Mouse (Mus musculus) intestine, embryonic 16.5 days (tissue): ENCODE measurements at regions not wholly inside any gene's neighbourhood (a gene's known extent, or its start where the extent isn't known, plus 50 kb on each side); places are given as distances from the start of the nearest gene placed in this dataset.
A peak's percentile ranks its signal among the peaks of the same experiment; 100 is the strongest.

Experiments
- ATAC-seq: fragments of 200-750 bp; cut with Nextera tagmentation; 2 replicates; pipeline ENCODE4 v1.8.0; 2017; ENCODE audit warnings: moderate TSS enrichment, moderate library complexity
- H3K27ac ChIP-seq: fragments of 300-500 bp; sonication (generic); 2 replicates; pipeline ENCODE4 v1.5.1; 2014; ENCODE audit warnings: mild to moderate bottlenecking, low read length
- H3K27me3 ChIP-seq: fragments of 300-500 bp; sonication (generic); replicated peaks from 2 replicates; pipeline ENCODE4 v1.6.1; 2014; ENCODE audit warnings: low read length, control low read depth, mixed read lengths; ENCODE audit not compliant: control insufficient read depth, insufficient read depth
- H3K36me3 ChIP-seq: fragments of 300-500 bp; sonication (generic); 2 replicates; pipeline ENCODE4 v1.6.1; 2014; ENCODE audit warnings: low read length, control low read depth; ENCODE audit not compliant: control insufficient read depth, insufficient read depth
- H3K4me1 ChIP-seq: fragments of 300-500 bp; sonication (generic); 2 replicates; pipeline ENCODE4 v1.6.1; 2014; ENCODE audit warnings: low read length, control low read depth, mixed read lengths; ENCODE audit not compliant: control insufficient read depth, insufficient read depth
- H3K4me2 ChIP-seq: fragments of 300-500 bp; sonication (generic); 2 replicates; pipeline ENCODE4 v1.6.1; 2014; ENCODE audit warnings: low read depth, low read length, control low read depth
- H3K4me3 ChIP-seq: fragments of 300-500 bp; sonication (generic); 2 replicates; pipeline ENCODE4 v1.5.1; 2014; ENCODE audit warnings: mild to moderate bottlenecking, low read length
- H3K9ac ChIP-seq: fragments of 300-500 bp; sonication (generic); 2 replicates; pipeline ENCODE4 v1.6.1; 2014; ENCODE audit warnings: low read depth, low read length
- H3K9me3 ChIP-seq: fragments of 300-500 bp; sonication (generic); 2 replicates; pipeline ENCODE4 v1.6.1; 2016; ENCODE audit warnings: low read length, control low read depth; ENCODE audit not compliant: control insufficient read depth
- WGBS: fragments of 180-500 bp; shearing (Covaris S2); extraction: QIAGEN DNeasy Blood & Tissue Kit; methylation state at CpG from one replicate; pipeline ENCODE4 v1.1.7; 2014; 5-methylcytosine and 5-hydroxymethylcytosine counted together

GRCm38 (mm10) chr6:140152418-140153176 is 111.3 kb upstream of the Plcz1 start:
- H3K27me3 ChIP-seq = no peaks in the 10 kb centered on the region
- H3K9ac ChIP-seq = no peak overlapping the region
- WGBS = 57% methylated on average over 10 of the region's 10 CpGs
- no peak overlapping the region for H3K27ac ChIP-seq
- H3K36me3 ChIP-seq = no peaks in the 10 kb centered on the region
- no peak overlapping the region for H3K4me3 ChIP-seq
- peaks cover 8% of the 10 kb centered on the region for H3K4me1 ChIP-seq
- ATAC-seq = no peak
- H3K4me2 ChIP-seq = no peak overlapping the region
- H3K9me3 ChIP-seq = no peaks in the 10 kb centered on the region

DNA sequence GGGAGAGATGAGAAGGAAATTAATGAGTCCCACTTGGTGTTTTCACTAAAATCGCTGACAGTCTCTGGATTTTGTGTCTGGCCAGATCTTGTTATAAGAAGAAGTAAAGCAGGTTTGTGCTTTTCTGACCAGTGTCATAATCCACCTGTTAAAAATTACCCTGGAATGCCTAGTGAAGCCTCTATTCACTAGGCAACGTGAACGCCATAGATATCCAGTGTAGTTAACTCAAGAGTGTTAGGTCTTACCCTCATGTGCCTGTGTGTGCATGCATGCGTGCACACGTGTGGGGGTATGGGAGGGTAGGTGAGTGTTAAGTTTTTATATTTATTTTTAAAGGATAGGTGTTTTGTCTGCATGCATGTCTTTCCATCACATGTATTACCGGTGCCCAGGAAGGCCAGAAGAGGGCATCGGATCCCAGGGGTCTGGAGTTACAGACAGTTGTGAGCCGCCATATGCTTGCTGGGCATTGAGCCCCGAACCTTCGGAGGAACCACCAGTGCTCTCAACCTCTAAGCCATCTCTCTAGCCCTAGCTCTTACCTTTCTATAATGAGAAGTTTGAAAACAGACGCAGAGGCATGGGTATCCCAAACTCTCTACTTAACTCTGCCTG is 107.5 kb upstream of the Plcz1 start:
- ATAC-seq = 0 out of 2 replicates have a peak, but pooled peaks have one; percentile 37
- no peak overlapping the region for H3K9ac ChIP-seq
- H3K4me2 ChIP-seq = no peak overlapping the region
- H3K36me3 ChIP-seq = no peaks in the 10 kb centered on the region
- H3K4me1 ChIP-seq = peaks cover 12% of the 10 kb centered on the region
- no peaks in the 10 kb centered on the region for H3K27me3 ChIP-seq
- H3K9me3 ChIP-seq = no peaks in the 10 kb centered on the region
- 75% methylated on average over 11 of the region's 11 CpGs for WGBS
- no peak overlapping the region for H3K4me3 ChIP-seq
- no peak overlapping the region for H3K27ac ChIP-seq

GRCm38 (mm10) chr6:140148138-140148537 is 106.9 kb upstream of the Plcz1 start:
- peaks cover 12% of the 10 kb centered on the region for H3K4me1 ChIP-seq
- H3K9me3 ChIP-seq = no peaks in the 10 kb centered on the region
- no peaks in the 10 kb centered on the region for H3K27me3 ChIP-seq
- H3K4me3 ChIP-seq = no peak overlapping the region
- H3K9ac ChIP-seq = no peak overlapping the region
- peak; percentile 45 for ATAC-seq
- 29% methylated on average over 3 of the region's 3 CpGs for WGBS
- no peaks in the 10 kb centered on the region for H3K36me3 ChIP-seq
- H3K27ac ChIP-seq = no peak overlapping the region
- no peak overlapping the region for H3K4me2 ChIP-seq

GRCm38 (mm10) chr6:140147711-140148110 is 106.5 kb upstream of the Plcz1 start:
- Histone ChIP-seq H3K4me3 (no peak overlapping the region), H3K27ac (no peak overlapping the region), H3K4me2 (no peak overlapping the region), H3K9ac (no peak overlapping the region), H3K27me3 (no peaks in the 10 kb centered on the region), H3K4me1 (peaks cover 12% of the 10 kb centered on the region), H3K36me3 (no peaks in the 10 kb centered on the region), H3K9me3 (no peaks in the 10 kb centered on the region)
- peak; percentile 87 for ATAC-seq
- 31% methylated on average over 6 of the region's 6 CpGs for WGBS

DNA sequence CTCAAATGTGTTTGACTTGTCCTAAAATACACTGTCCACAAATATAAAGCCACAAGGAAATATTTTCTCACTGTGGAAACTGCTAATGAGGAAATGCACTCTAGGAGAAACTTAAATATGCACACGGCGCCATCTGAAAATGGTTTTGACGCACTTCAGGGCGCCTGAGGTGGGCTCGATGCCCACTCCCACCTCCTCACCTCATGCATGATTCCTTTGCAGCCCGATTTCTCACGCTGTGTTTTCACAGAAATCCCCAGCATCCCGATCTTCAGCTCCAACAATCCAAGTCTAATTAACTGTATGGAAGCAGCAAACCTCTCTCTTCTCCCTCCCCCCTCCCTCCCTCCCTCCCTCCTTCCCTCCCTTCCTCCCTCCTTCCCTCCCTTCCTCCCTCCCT is 92.5 kb upstream of the Plcz1 start:
- no peaks in the 10 kb centered on the region for H3K27me3 ChIP-seq

GRCm38 (mm10) chr6:140126645-140127044 is 85.4 kb upstream of the Plcz1 start:
- H3K9ac ChIP-seq = no peak overlapping the region
- no peak overlapping the region for H3K4me2 ChIP-seq
- ATAC-seq = no peak
- H3K4me1 ChIP-seq = no peaks in the 10 kb centered on the region
- H3K27ac ChIP-seq = no peak overlapping the region
- H3K4me3 ChIP-seq = no peak overlapping the region
- H3K27me3 ChIP-seq = no peaks in the 10 kb centered on the region
- WGBS = 92% methylated on average over 7 of the region's 7 CpGs
- H3K9me3 ChIP-seq = peaks cover 3% of the 10 kb centered on the region; the same call in 1 of the 2 replicates
- H3K36me3 ChIP-seq = no peaks in the 10 kb centered on the region

More for the DNA sequence above, 92.5 kb upstream of the Plcz1 start:
- Histone ChIP-seq H3K4me1 (no peaks in the 10 kb centered on the region), H3K9ac (no peak overlapping the region), H3K27ac (no peak overlapping the region), H3K36me3 (no peaks in the 10 kb centered on the region), H3K4me2 (no peak overlapping the region), H3K9me3 (no peaks in the 10 kb centered on the region), H3K4me3 (no peak overlapping the region)
- no peak for ATAC-seq
- WGBS = 81% methylated on average over 8 of the region's 8 CpGs

DNA sequence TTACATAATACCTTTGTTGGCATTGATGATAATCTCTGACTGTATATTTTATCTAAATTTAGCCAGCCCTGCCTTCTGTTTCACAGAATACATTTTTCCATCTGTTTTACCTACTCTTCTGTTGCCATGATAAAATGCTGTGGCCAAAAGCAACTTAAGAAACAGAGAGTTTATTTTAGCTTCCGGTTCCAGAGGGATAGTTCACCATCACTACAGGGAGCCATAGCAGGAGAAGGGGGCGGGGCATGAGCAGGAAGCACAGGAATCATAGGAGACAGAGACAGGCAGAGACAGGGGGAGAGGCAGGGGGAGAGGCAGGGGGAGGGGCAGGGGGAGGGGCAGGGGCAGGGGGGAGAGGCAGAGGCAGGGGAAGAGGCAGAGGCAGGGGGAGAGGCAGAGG is 72.8 kb upstream of the Plcz1 start:
- no peaks in the 10 kb centered on the region for H3K4me1 ChIP-seq

GRCm38 (mm10) chr6:140112054-140112453 is 70.8 kb upstream of the Plcz1 start:
- no peak overlapping the region for H3K27ac ChIP-seq

More for the DNA sequence above, 72.8 kb upstream of the Plcz1 start:
- Histone ChIP-seq H3K9ac (no peak overlapping the region), H3K4me2 (no peak overlapping the region), H3K4me3 (no peak overlapping the region), H3K9me3 (no peaks in the 10 kb centered on the region), H3K27ac (no peak overlapping the region), H3K27me3 (no peaks in the 10 kb centered on the region), H3K36me3 (no peaks in the 10 kb centered on the region)
- WGBS = 75% methylated on average over 2 of the region's 2 CpGs
- no peak for ATAC-seq

GRCm38 (mm10) chr6:140108083-140108482 is 66.8 kb upstream of the Plcz1 start:
- no peaks in the 10 kb centered on the region for H3K9me3 ChIP-seq
- no peaks in the 10 kb centered on the region for H3K36me3 ChIP-seq
- peak overlapping the region; percentile 53 for H3K4me2 ChIP-seq
- no peaks in the 10 kb centered on the region for H3K27me3 ChIP-seq
- peak; percentile 93 for ATAC-seq
- H3K4me1 ChIP-seq = peaks cover 13% of the 10 kb centered on the region
- H3K9ac ChIP-seq = peak overlapping the region; percentile 58
- peak overlapping the region; percentile 38 for H3K4me3 ChIP-seq
- 24% methylated on average over 8 of the region's 8 CpGs for WGBS
- H3K27ac ChIP-seq = peak overlapping the region; percentile 76

More at GRCm38 (mm10) chr6:140112054-140112453, 70.8 kb upstream of the Plcz1 start:
- no peak for ATAC-seq
- H3K4me2 ChIP-seq = no peak overlapping the region
- WGBS = 65% methylated on average over 10 of the region's 10 CpGs
- H3K4me1 ChIP-seq = peaks cover 9% of the 10 kb centered on the region; the same call in 1 of the 2 replicates
- H3K4me3 ChIP-seq = no peak overlapping the region
- H3K36me3 ChIP-seq = no peaks in the 10 kb centered on the region
- H3K9ac ChIP-seq = no peak overlapping the region
- no peaks in the 10 kb centered on the region for H3K9me3 ChIP-seq
- H3K27me3 ChIP-seq = no peaks in the 10 kb centered on the region
